Mouse (Mus musculus) liver, embryonic 16.5 days (tissue): Measurements from ENCODE around the gene Sh3bgr. TPM values are rescaled to one million over a fixed set of nuclear protein-coding genes. Genes with fewer than 3 reads are reported as not detected.

Source experiments
- ATAC-seq: fragments of 200-750 bp; cut with Nextera tagmentation; 2 replicates; pipeline ENCODE4 v1.8.0; 2017; ENCODE audit warnings: low read depth, mild to moderate bottlenecking, moderate number of reproducible peaks, moderate library complexity
- H3K27ac ChIP-seq: fragments of 300-500 bp; sonication (generic); 2 replicates; pipeline ENCODE4 v1.5.1; 2014; ENCODE audit warnings: mild to moderate bottlenecking, low read length
- H3K27me3 ChIP-seq: fragments of 300-500 bp; sonication (generic); 2 replicates; pipeline ENCODE4 v1.6.1; 2014; ENCODE audit warnings: low read depth, low read length, mixed read lengths; ENCODE audit not compliant: control insufficient read depth, insufficient read depth
- H3K36me3 ChIP-seq: fragments of 300-500 bp; sonication (generic); 2 replicates; pipeline ENCODE4 v1.6.1; 2014; ENCODE audit warnings: mild to moderate bottlenecking; ENCODE audit not compliant: control insufficient read depth, insufficient read depth
- H3K4me1 ChIP-seq: fragments of 300-500 bp; sonication (generic); 2 replicates; pipeline ENCODE4 v1.6.1; 2014; ENCODE audit warnings: low read depth, low read length, mixed read lengths; ENCODE audit not compliant: control insufficient read depth
- H3K4me2 ChIP-seq: fragments of 300-500 bp; sonication (generic); 2 replicates; pipeline ENCODE4 v1.6.1; 2014; ENCODE audit warnings: low read depth, low read length, mixed read lengths
- H3K4me3 ChIP-seq: fragments of 300-500 bp; sonication (generic); 2 replicates; pipeline ENCODE4 v1.5.1; 2014; ENCODE audit warnings: low read depth, mild to moderate bottlenecking, low read length
- H3K9ac ChIP-seq: fragments of 300-500 bp; sonication (generic); 2 replicates; pipeline ENCODE4 v1.6.1; 2014; ENCODE audit warnings: low read depth, low read length
- H3K9me3 ChIP-seq: fragments of 300-500 bp; sonication (generic); replicated peaks from 2 replicates; pipeline ENCODE4 v1.6.1; 2016; ENCODE audit warnings: low read length; ENCODE audit not compliant: control insufficient read depth
- WGBS: fragments of 180-500 bp; shearing (Covaris S2); extraction: QIAGEN DNeasy Blood & Tissue Kit; methylation state at CpG from one replicate; pipeline ENCODE4 v1.1.7; 2014; ENCODE audit not compliant: insufficient replicate concordance; 5-methylcytosine and 5-hydroxymethylcytosine counted together
- polyA plus RNA-seq: library from polyadenylated mRNA; unstranded; fragments of >200 nt; fragmentation: Nextera tagmentation; extraction: Ambion mirVana; gene quantifications from 2 replicates; pipeline ENCODE4 v1.2.1, GENCODE M21; 2015

The Sh3bgr gene
- polyA plus RNA-seq, 1 experiment from 2014 or later, result 1.3 TPM

GRCm38 (mm10) chr16:96252146-96252545 is 51.9 kb downstream of the Sh3bgr start:
- Histone ChIP-seq H3K4me1 (no peaks in the 10 kb centered on the region), H3K27me3 (no peaks in the 10 kb centered on the region), H3K4me2 (no peak overlapping the region), H3K9me3 (no peaks in the 10 kb centered on the region; the same call in 1 of the 2 replicates), H3K27ac (no peak overlapping the region), H3K9ac (no peak overlapping the region), H3K36me3 (no peaks in the 10 kb centered on the region), H3K4me3 (no peak overlapping the region)
- ATAC-seq, result no peak
- WGBS, result 53% methylated on average over 1 of the region's 1 CpGs

GRCm38 (mm10) chr16:96258429-96258828 is 58.2 kb downstream of the Sh3bgr start:
- Histone ChIP-seq H3K4me2 (no peak overlapping the region), H3K9ac (no peak overlapping the region), H3K9me3 (no peaks in the 10 kb centered on the region), H3K36me3 (no peaks in the 10 kb centered on the region), H3K27ac (no peak overlapping the region), H3K4me1 (no peaks in the 10 kb centered on the region), H3K27me3 (no peaks in the 10 kb centered on the region), H3K4me3 (no peak overlapping the region)
- ATAC-seq, result no peak
- 65% methylated on average over 8 of the region's 8 CpGs for WGBS

GRCm38 (mm10) chr16:96271736-96272135 is 71.5 kb downstream of the Sh3bgr start:
- Histone ChIP-seq H3K4me1 (no peaks in the 10 kb centered on the region), H3K4me2 (no peak overlapping the region), H3K27ac (no peak overlapping the region), H3K27me3 (no peaks in the 10 kb centered on the region), H3K9ac (no peak overlapping the region), H3K4me3 (no peak overlapping the region), H3K9me3 (no peaks in the 10 kb centered on the region), H3K36me3 (no peaks in the 10 kb centered on the region)
- WGBS, result 41% methylated on average over 2 of the region's 2 CpGs
- no peak for ATAC-seq

- WGBS, result 26% methylated on average over 14 of the region's 14 CpGs
- H3K9me3 ChIP-seq, result no peaks in the 10 kb centered on the region
- H3K9ac ChIP-seq, result no peak overlapping the region
- H3K27me3 ChIP-seq, result no peaks in the 10 kb centered on the region
- no peak for ATAC-seq
- H3K4me3 ChIP-seq, result no peak overlapping the region
- no peaks in the 10 kb centered on the region for H3K36me3 ChIP-seq
- no peak overlapping the region for H3K27ac ChIP-seq
- no peaks in the 10 kb centered on the region for H3K4me1 ChIP-seq
- no peak overlapping the region for H3K4me2 ChIP-seq
Observed at GRCm38 (mm10) chr16:96272929-96273619, 72.8 kb downstream of the Sh3bgr start.

GRCm38 (mm10) chr16:96276596-96276995 is 76.3 kb downstream of the Sh3bgr start:
- no peaks in the 10 kb centered on the region for H3K4me1 ChIP-seq
- no peak overlapping the region for H3K4me3 ChIP-seq
- no peaks in the 10 kb centered on the region for H3K36me3 ChIP-seq
- no peaks in the 10 kb centered on the region for H3K9me3 ChIP-seq
- 42% methylated on average over 3 of the region's 3 CpGs for WGBS
- peaks cover 12% of the 10 kb centered on the region for H3K27me3 ChIP-seq
- no peak overlapping the region for H3K4me2 ChIP-seq
- no peak overlapping the region for H3K9ac ChIP-seq
- no peak overlapping the region for H3K27ac ChIP-seq
- no peak for ATAC-seq

Other genes with a start within 250 kb of the Sh3bgr start
- gene Psmg1, start 209.5 kb upstream of the Sh3bgr start, polyA plus RNA-seq, result 33.4 and 34.2 TPM in 2 replicates
- 12.0 and 14.5 TPM in 2 replicates for gene Brwd1, start 117.9 kb upstream of the Sh3bgr start, polyA plus RNA-seq
- gene Hmgn1, start 72.7 kb upstream of the Sh3bgr start, polyA plus RNA-seq, result 89.0 and 109 TPM in 2 replicates
- gene Wrb, start 55.0 kb upstream of the Sh3bgr start, polyA plus RNA-seq, result 9.0 TPM in 2 replicates
- 0.02 and 0.05 TPM in 2 replicates for gene Lca5l, start 8.2 kb upstream of the Sh3bgr start, polyA plus RNA-seq
- 0.02 and 0.05 TPM in 2 replicates for gene B3galt5, start 35.4 kb downstream of the Sh3bgr start, polyA plus RNA-seq
- 6.8 and 8.4 TPM in 2 replicates for gene Itgb2l, start 243.2 kb downstream of the Sh3bgr start, polyA plus RNA-seq